Mouse (Mus musculus) bone marrow, adult 2 months (tissue): ENCODE measurements around the gene Tcte2.

Experiments used
- CTCF ChIP-seq: fragments of 200-500 bp; IDR thresholded peaks from 2 replicates; pipeline ENCODE4 v1.5.1; 2011; ENCODE audit warnings: low read length, control low read depth; ENCODE audit not compliant: control insufficient read depth, insufficient read depth
- POLR2A ChIP-seq: fragments of 200-500 bp; IDR thresholded peaks from 2 replicates; pipeline ENCODE4 v1.6.1; 2011; ENCODE audit warnings: low read depth, mild to moderate bottlenecking, control low read depth, low read length, borderline replicate concordance; ENCODE audit not compliant: control insufficient read depth

- no peak for TF ChIP-seq CTCF
- TF ChIP-seq POLR2A = no peak
These were observed 81.3 kb downstream of the Tcte2 start for GRCm38 (mm10) chr17:13680318-13680717.
